Mouse (Mus musculus) liver, adult 2 months (tissue): ENCODE data around the gene Wnt11.

Experiments used
- CTCF ChIP-seq: fragments of 200-500 bp; IDR thresholded peaks from 2 replicates; pipeline ENCODE4 v1.5.1; 2011; ENCODE audit warnings: low read depth, low read length, control low read depth
- POLR2A ChIP-seq: fragments of 200-500 bp; IDR thresholded peaks from 2 replicates; pipeline ENCODE4 v1.6.1; 2011; ENCODE audit warnings: low read length, control low read depth; ENCODE audit not compliant: insufficient read depth; ENCODE audit errors: extremely low read depth

- TF ChIP-seq POLR2A: no peak
- TF ChIP-seq CTCF: peak; percentile 47
Measured at GRCm38 (mm10) chr7:98901120-98901519, 66.2 kb downstream of the Wnt11 start.
